Mouse (Mus musculus) ES-E14 (cell line): ENCODE results near the gene Itgb4.

Source experiments
- CHD2 ChIP-seq: IDR thresholded peaks from 2 replicates; pipeline ENCODE4 v1.6.1; 2014; ENCODE audit warnings: mild to moderate bottlenecking, low read depth, low read length, inconsistent platforms
- ZC3H11A ChIP-seq: IDR thresholded peaks from 2 replicates; pipeline ENCODE4 v1.6.1; 2012; ENCODE audit warnings: low read depth, mild to moderate bottlenecking, inconsistent platforms, low read length, borderline replicate concordance

DNA sequence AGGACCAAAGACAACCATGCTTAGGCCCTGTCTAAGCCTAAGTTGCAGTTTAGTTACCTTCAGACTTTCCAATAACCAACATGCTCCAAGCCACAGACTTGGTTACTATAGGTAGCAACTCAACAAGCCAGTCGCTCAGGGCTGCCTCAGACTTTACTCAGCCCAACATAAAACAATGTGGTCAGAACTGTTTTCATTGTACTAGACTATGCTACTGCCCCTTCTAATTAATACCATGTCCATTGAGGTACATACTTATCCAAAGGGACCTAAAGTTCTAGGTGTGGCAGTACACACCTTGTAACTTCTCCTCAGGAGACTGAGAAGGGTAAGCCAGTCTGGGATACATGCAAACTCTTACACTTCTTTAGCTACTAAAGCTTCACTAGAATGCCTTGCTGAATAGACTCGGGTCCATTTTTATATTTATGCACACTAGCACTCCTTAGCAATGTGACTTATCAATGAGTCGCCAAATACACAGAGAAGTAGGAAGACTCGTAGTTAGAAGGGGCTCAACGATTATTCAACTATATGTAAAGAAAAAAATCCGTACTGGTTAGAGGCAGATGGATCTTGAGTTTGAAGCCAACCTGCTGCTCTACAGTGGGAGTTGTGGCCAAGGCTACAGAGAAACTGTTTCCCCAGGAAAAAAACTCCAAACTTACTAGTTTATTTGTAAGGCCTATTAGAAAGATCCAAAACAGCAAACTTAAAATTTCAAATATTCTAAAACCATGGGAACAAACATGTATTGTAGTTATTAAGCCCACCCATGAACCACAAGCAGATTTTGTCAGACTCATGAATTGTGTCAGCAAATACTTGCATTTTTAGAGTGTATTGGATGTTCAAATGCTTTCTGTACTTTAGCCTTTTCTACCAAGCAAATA, 47.1 kb downstream of the Itgb4 start:
- TF ChIP-seq CHD2 (0 out of 2 replicates have a peak, but pooled peaks have one; percentile 0), ZC3H11A (no peak)
